Comparison of ENCODE assay signal across 9 mouse cellular contexts in the genomic region with DNA sequence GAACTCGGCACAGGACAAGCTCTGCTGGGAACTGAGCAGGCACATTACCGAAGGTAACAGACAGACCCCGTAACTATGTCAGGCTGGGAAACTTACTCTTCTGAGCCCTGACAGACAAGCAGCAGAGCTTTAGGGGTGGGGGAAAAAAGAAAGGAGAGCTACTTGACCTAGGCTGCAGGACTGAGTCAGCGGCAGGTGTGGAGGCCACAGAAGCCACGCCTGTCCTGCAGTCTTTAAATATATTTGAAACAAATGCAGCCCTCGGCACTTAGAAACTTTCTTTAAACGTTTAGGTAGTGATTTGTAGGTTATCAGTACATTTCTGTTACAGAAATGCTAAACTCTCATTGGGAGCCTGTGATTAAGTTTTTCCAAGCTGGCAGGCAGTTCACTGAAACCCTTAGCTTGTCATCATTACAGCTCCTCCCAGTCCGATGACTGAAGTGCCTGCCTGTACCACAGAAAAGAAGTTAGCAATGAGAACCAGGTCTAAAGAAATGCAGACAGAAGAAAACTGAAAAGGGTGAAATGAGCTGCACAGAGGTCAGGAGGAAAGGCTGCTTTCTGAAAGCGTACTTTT. TPM values are rescaled to one million over a fixed set of nuclear protein-coding genes. Genes with fewer than 3 reads are reported as not detected.
A peak's percentile ranks its signal among the peaks of the same experiment; 100 is the strongest.
DNase-seq lines count a peak whose midpoint lies in the region; ATAC-seq lines count a peak whose summit lies in the region.
"Had no signal": no experiment of that assay in that cellular context is flagged by ENCODE, and none has a peak within 500 bp of the region (broad histone marks: within the 10 kb centered on the region; RNA-seq: fewer than 3 reads in every experiment).

No protein-coding gene starts in this region.

- H3K9ac ChIP-seq in heart, embryonic 13.5 days, result peak overlapping the region; percentile 75
- 0 out of 2 replicates have a peak overlapping the region, but pooled peaks have one; percentile 9 for H3K9ac ChIP-seq in neural tube, embryonic 13.5 days
- H3K9ac ChIP-seq in intestine, embryonic 16.5 days (ENCODE audit: low read depth, low read length), result peak overlapping the region; percentile 9; the same call in 1 of the 2 replicates

- DNase-seq in heart, postnatal 36 days, result no peak
- no peak for DNase-seq in neural tube, embryonic 10.5 days (ENCODE audit: extremely low spot score, low spot score)
- no peak for DNase-seq in midbrain, embryonic 10.5 days (ENCODE audit: low spot score)
- no peak for DNase-seq in adrenal gland, postnatal 10 days

- WGBS in heart, embryonic 13.5 days, result 29% methylated on average over 9 of the region's 9 CpGs
- 62% methylated on average over 9 of the region's 9 CpGs for WGBS in neural tube, embryonic 13.5 days
- 29% methylated on average over 9 of the region's 9 CpGs for WGBS in intestine, embryonic 16.5 days
- 82% methylated on average over 9 of the region's 9 CpGs for WGBS in midbrain, embryonic 10.5 days

- H3K36me3 ChIP-seq in heart, embryonic 13.5 days, result peaks cover 89% of the 10 kb centered on the region
- peaks cover 11% of the 10 kb centered on the region for H3K36me3 ChIP-seq in neural tube, embryonic 13.5 days
- H3K36me3 ChIP-seq in intestine, embryonic 16.5 days (ENCODE audit: control insufficient read depth, insufficient read depth, low read length), result peaks cover 13% of the 10 kb centered on the region; the same call in 1 of the 2 replicates
- peaks cover 21% of the 10 kb centered on the region for H3K36me3 ChIP-seq in midbrain, embryonic 10.5 days

- peak overlapping the region; percentile 87 for H3K27ac ChIP-seq in heart, embryonic 13.5 days (replicated peaks)
- H3K27ac ChIP-seq in neural tube, embryonic 13.5 days (replicated peaks), result no peak overlapping the region; the same call in 1 of the 2 replicates
- H3K27ac ChIP-seq in intestine, embryonic 16.5 days (ENCODE audit: low read length), result peak overlapping the region; percentile 66
- no peak overlapping the region for H3K27ac ChIP-seq in midbrain, embryonic 10.5 days (replicated peaks)

- no peak for ATAC-seq in heart, embryonic 13.5 days (ENCODE audit: extremely low read depth, insufficient number of reproducible peaks, low FRiP score, low TSS enrichment)
- ATAC-seq in neural tube, embryonic 13.5 days (ENCODE audit: low read depth), result no peak
- ATAC-seq in intestine, embryonic 16.5 days, result 0 out of 2 replicates have a peak, but pooled peaks have one; percentile 8
- no peak for ATAC-seq in monocyte, adult 5-6 weeks (replicated peaks; ENCODE audit: insufficient number of reproducible peaks, low FRiP score, low TSS enrichment, poor library complexity, severe bottlenecking)

- H3K4me2 ChIP-seq in heart, embryonic 13.5 days, result peak overlapping the region; percentile 76
- H3K4me2 ChIP-seq in neural tube, embryonic 13.5 days, result no peak overlapping the region
- peak overlapping the region; percentile 2; the same call in 1 of the 2 replicates for H3K4me2 ChIP-seq in intestine, embryonic 16.5 days (ENCODE audit: low read depth, low read length)

- peak overlapping the region; percentile 23 for H3K4me3 ChIP-seq in heart, embryonic 13.5 days
- H3K4me3 ChIP-seq in neural tube, embryonic 13.5 days, result no peak overlapping the region
- H3K4me3 ChIP-seq in intestine, embryonic 16.5 days (ENCODE audit: low read length), result no peak overlapping the region
- H3K4me3 ChIP-seq in midbrain, embryonic 10.5 days, result no peak overlapping the region
- H3K4me3 ChIP-seq: megakaryocyte, embryonic 14.5 days had no signal

- H3K27me3 ChIP-seq in heart, embryonic 13.5 days (replicated peaks), result no peaks in the 10 kb centered on the region
- H3K27me3 ChIP-seq in neural tube, embryonic 13.5 days, result no peaks in the 10 kb centered on the region
- no peaks in the 10 kb centered on the region for H3K27me3 ChIP-seq in intestine, embryonic 16.5 days (replicated peaks; ENCODE audit: control insufficient read depth, insufficient read depth, low read length)
- no peaks in the 10 kb centered on the region for H3K27me3 ChIP-seq in midbrain, embryonic 10.5 days (ENCODE audit: low read depth, poor library complexity, severe bottlenecking)

- intact Hi-C loops in heart, postnatal 36 days (cut with DNase I), result no loop called here

- no peaks in the 10 kb centered on the region for H3K9me3 ChIP-seq in heart, embryonic 13.5 days
- no peaks in the 10 kb centered on the region for H3K9me3 ChIP-seq in neural tube, embryonic 13.5 days
- H3K9me3 ChIP-seq in intestine, embryonic 16.5 days (ENCODE audit: control insufficient read depth, low read length), result no peaks in the 10 kb centered on the region
- no peaks in the 10 kb centered on the region for H3K9me3 ChIP-seq in midbrain, embryonic 10.5 days (replicated peaks)
- H3K9me3 ChIP-seq: megakaryocyte, embryonic 14.5 days had no signal

- H3K4me1 ChIP-seq in heart, embryonic 13.5 days, result peaks cover 97% of the 10 kb centered on the region
- H3K4me1 ChIP-seq in neural tube, embryonic 13.5 days (replicated peaks), result peaks cover 48% of the 10 kb centered on the region
- H3K4me1 ChIP-seq in intestine, embryonic 16.5 days (ENCODE audit: control insufficient read depth, insufficient read depth, low read length), result peaks cover 67% of the 10 kb centered on the region
- H3K4me1 ChIP-seq in midbrain, embryonic 10.5 days, result peaks cover 29% of the 10 kb centered on the region

RNA-seq across cellular contexts. Expression of a gene that starts 18.8 kb away (rescaled TPM):
- 142 and 143 TPM in 2 replicates for polyA plus RNA-seq in heart, embryonic 13.5 days (2015; fragmentation: Nextera tagmentation; extraction: Ambion mirVana)
- 100 to 1,000 TPM; 109 to 113 TPM for total RNA-seq in heart, postnatal 36 days (2021)
- 11.5 and 13.4 TPM in 2 replicates for polyA plus RNA-seq in neural tube, embryonic 13.5 days (2015; fragmentation: Nextera tagmentation; extraction: Ambion mirVana)
- 26.6 and 36.2 TPM in 2 replicates for polyA plus RNA-seq in intestine, embryonic 16.5 days (2015; fragmentation: Nextera tagmentation; extraction: Ambion mirVana)
- polyA plus RNA-seq in midbrain, embryonic 10.5 days (2016; fragmentation: Nextera tagmentation; extraction: Ambion mirVana), result 16.3 and 18.0 TPM in 2 replicates
- 10 to 100 TPM; 60.7 to 77.0 TPM for total RNA-seq in adrenal gland, postnatal 10 days (2021)
- 19.7 to 53.8 TPM (median 24.1 TPM) in 3 replicates for total RNA-seq in monocyte, adult 5-6 weeks (2017)

Comparison
In these comparisons a context has a peak if more than half of its experiments do, and no peak if none do; other contexts are left out.
1. H3K27ac ChIP-seq: peak in heart, embryonic 13.5 days (single experiment) and intestine, embryonic 16.5 days (single experiment); none in neural tube, embryonic 13.5 days (single experiment) and midbrain, embryonic 10.5 days (single experiment).
2. H3K9ac ChIP-seq: peak in every context shown above with its lines; median percentile 75 in heart, embryonic 13.5 days; 9 in neural tube, embryonic 13.5 days; 9 in intestine, embryonic 16.5 days.